Mouse (Mus musculus): ENCODE measurements around the gene Cbfb. TPM values are rescaled to one million over a fixed set of nuclear protein-coding genes. Genes with fewer than 3 reads are reported as not detected.

The Cbfb gene
- 47.5 and 59.6 TPM in 2 replicates for polyA plus RNA-seq (2016; fragmentation: Nextera tagmentation; extraction: Ambion mirVana)

DNA sequence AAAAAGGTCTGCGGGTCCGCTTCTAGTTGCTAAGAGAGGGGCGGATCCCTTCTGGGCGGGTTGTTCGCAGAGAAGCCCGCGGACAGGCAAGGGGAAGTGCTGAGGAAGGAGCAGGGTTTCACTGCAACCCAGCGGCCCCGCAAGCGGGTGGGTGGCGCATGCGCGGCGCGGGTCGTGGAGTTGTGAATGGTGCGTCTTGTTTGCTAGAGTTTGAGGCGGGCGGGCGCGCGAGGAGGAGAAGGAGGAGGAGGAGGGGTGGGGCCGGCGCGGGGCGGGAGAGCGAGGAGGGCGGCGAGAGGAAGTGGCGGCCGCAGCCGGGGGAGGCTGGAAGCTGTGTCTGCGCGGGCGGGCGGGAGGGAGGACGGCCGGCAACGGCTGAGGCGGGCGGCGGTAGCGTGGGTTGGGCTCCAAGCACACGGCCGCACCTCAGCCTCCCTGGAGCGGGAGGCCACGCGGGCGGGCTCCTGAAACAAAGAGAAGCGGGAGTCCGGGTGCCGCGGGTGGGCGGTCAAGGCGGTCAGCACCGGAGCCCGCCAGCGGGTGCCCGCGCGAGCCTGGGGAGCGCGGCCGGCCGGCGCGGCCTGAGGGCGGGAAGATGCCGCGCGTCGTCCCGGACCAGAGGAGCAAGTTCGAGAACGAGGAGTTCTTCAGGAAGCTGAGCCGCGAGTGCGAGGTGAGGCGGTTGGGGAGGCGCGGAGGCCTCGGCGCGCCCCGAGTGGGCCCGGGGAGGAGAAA is at the start of gene Cbfb:
Gene Cbfb, plus strand, starts transcription at position 294 of the 735 bp plus-strand sequence.
- no peaks in the 10 kb centered on the region for H3K27me3 ChIP-seq (ENCODE audit: insufficient read depth, poor library complexity, severe bottlenecking)
- H3K27ac ChIP-seq: peak within 1 kb of the TSS; percentile 98
- H3K9me3 ChIP-seq: no peaks in the 10 kb centered on the region
- under 1% methylated on average over 80 of the region's 86 CpGs for WGBS
- H3K4me3 ChIP-seq: peak within 1 kb of the TSS; percentile 91
- DNase-seq (ENCODE audit: low spot score): peak; percentile 98
- 0 out of 2 replicates have a peak, but pooled peaks cover 13% of the 10 kb centered on the region for H3K4me1 ChIP-seq
- 0 out of 2 replicates have a peak, but pooled peaks cover 4% of the 10 kb centered on the region for H3K36me3 ChIP-seq

DNA sequence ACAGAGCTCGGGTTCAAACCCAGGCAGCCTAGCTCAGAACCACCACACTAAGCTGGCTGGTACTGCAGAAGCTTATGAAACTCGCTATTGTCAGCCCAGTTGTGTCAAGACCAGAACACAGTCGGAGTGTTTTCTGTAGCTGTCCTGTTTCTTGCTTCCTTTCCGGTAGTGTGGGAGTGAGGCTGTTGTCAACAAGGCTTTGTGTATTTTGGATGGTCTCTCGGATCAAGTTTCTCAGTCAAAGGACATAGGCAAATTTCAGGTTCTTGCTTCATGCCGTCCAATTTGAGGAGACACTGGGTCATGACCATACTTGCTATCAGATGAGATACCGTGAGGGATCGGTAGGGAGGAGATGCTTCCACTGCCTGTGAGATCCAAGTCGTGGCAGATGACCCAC is 40.6 kb upstream of the Cbfb start:
- Histone ChIP-seq H3K36me3 (no peaks in the 10 kb centered on the region), H3K9me3 (no peaks in the 10 kb centered on the region), H3K4me3 (no peak overlapping the region), H3K27me3 (ENCODE audit: insufficient read depth, poor library complexity, severe bottlenecking) (no peaks in the 10 kb centered on the region), H3K4me1 (no peaks in the 10 kb centered on the region), H3K27ac (no peak overlapping the region)
- DNase-seq (ENCODE audit: low spot score): no peak
- 75% methylated on average over 9 of the region's 9 CpGs for WGBS

DNA sequence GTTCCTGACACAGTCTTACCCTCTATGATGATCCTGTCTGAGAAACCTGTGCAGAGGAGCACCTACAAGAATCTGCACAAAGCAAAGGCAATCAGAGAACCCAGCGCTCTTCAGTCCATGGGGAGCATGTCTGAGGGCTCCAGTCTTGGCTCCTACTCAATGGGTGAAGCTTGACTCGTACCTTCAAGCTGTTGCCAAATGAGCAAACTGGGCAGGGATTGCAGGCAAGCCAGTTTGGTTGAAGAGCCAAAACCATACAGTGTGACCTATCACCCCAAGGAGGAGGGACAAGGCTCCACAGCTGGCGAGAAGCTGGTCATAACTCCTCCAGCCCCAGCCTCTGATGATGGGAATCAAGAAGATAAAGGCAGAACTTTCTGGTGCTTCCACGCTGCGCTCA is 39.0 kb upstream of the Cbfb start, which contains the start of gene Ces4a:
Gene Ces4a, plus strand, starts transcription at position 292 of the 400 bp plus-strand sequence.
- no peaks in the 10 kb centered on the region for H3K4me1 ChIP-seq

DNA sequence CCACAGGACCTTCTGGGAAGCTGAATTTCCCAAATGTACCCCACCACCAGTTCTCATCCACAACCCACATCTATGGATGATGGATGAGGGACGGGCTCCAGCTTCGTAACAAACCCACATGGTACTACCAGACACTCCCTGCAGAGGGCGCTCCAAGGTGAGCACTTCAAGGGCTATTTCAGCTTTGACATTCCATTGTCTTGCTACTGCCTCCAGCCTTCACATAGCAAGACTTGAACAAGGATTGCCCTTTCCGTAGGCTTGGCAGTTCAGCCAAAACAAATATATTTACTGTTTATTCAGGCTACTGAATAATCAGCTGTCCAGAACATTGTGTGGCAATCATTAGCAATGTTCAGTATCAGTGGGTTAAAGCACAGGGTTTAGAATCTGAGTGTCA is 32.1 kb upstream of the Cbfb start:
- no peaks in the 10 kb centered on the region for H3K9me3 ChIP-seq
- DNase-seq (ENCODE audit: low spot score): no peak
- H3K27ac ChIP-seq: no peak overlapping the region
- 34% methylated on average over 4 of the region's 4 CpGs for WGBS
- peaks cover 10% of the 10 kb centered on the region for H3K27me3 ChIP-seq (ENCODE audit: insufficient read depth, poor library complexity, severe bottlenecking)
- H3K4me3 ChIP-seq: no peak overlapping the region
- no peaks in the 10 kb centered on the region for H3K36me3 ChIP-seq
- peaks cover 5% of the 10 kb centered on the region; the same call in 1 of the 2 replicates for H3K4me1 ChIP-seq

More for the DNA sequence above, 39.0 kb upstream of the Cbfb start, which contains the start of gene Ces4a:
- Histone ChIP-seq H3K4me3 (no peak within 1 kb of the TSS), H3K9me3 (no peaks in the 10 kb centered on the region), H3K36me3 (no peaks in the 10 kb centered on the region), H3K27me3 (ENCODE audit: insufficient read depth, poor library complexity, severe bottlenecking) (no peaks in the 10 kb centered on the region), H3K27ac (no peak within 1 kb of the TSS)
- DNase-seq (ENCODE audit: low spot score): no peak
- WGBS: 74% methylated on average over 5 of the region's 5 CpGs

DNA sequence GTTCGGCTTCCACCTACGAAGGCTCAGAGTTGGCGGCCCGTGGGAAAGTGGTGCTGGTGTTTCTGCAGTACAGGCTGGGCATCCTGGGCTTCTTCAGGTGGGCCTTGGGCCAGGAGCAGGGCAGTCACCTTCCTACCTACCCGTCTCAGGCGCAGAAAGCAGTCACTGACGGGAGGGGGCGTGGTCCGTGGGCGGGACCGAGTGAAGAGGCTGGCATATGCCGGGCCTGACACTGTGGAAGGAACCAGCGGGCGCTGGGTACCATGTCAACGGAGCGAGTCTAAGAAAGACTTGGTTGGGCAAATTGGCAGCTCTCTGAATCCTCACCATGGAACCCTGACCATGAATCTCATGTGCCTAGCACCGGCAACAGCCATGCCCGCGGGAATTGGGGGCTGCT is 28.1 kb upstream of the Cbfb start:
- Histone ChIP-seq H3K4me3 (peak overlapping the region; percentile 35), H3K4me1 (peaks cover 5% of the 10 kb centered on the region; the same call in 1 of the 2 replicates), H3K9me3 (no peaks in the 10 kb centered on the region), H3K27me3 (ENCODE audit: insufficient read depth, poor library complexity, severe bottlenecking) (peaks cover 16% of the 10 kb centered on the region), H3K27ac (no peak overlapping the region), H3K36me3 (no peaks in the 10 kb centered on the region)
- WGBS: 27% methylated on average over 19 of the region's 19 CpGs
- DNase-seq (ENCODE audit: low spot score): no peak

DNA sequence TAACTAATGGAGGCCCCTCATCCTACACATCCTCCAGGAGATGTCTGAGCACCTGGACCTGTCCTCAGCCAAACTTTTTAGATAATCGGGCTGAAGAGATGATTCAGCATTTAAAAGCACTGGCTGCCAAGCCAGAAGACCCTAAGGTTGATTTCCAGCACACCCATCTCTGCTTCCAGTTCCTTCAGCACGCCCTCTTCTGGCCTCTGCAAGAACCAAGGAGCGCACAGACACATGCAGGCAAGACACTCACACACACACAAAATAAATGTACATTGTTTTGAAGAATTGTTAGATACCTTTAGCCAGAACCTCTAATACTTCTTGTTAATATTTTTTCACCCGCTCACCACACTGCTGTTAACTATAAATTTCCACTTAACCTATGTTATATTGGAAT is 18.8 kb upstream of the Cbfb start:
- Histone ChIP-seq H3K9me3 (no peaks in the 10 kb centered on the region), H3K4me3 (no peak overlapping the region), H3K4me1 (peaks cover 11% of the 10 kb centered on the region), H3K27ac (no peak overlapping the region), H3K36me3 (no peaks in the 10 kb centered on the region), H3K27me3 (ENCODE audit: insufficient read depth, poor library complexity, severe bottlenecking) (peaks cover 39% of the 10 kb centered on the region)
- WGBS: 64% methylated on average over 4 of the region's 4 CpGs
- no peak for DNase-seq (ENCODE audit: low spot score)

DNA sequence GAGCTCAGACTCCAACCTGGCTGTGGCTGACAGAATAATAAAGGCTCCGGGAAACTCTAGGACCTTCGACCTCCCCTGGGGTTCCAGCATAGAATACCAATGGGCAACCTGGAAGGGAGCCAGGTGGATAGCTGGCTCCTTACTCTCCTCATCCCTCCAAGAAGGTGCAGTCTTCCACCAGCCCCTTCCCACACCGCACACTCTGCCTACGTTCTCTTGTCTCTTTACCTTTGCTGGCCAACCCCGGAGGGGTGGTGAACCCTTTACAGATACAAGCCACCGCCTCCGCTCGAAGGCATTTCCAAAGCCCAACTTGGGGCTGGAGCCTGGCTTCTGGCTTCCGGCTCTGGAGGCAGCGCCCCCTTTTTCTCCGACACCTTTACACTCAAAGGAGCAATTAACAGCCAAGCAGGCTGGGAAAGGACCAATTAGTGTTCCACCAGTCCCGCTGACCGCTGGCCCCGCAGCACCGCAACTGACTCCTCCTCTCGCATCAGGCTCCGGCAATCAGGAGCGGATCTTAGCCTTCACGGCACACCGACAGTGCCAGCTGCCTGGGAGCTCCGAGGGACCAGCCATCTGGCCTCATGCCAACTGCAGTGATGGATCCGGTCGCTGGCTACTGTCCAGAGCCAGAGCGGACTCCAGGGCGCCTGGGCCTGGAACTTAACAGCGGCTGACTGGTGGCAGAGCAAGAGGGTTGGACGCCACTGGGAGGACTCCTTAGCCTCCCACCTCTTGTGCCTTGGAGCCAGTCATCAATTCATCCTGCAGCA is 17.7 kb upstream of the Cbfb start:
- Histone ChIP-seq H3K36me3 (no peaks in the 10 kb centered on the region), H3K9me3 (no peaks in the 10 kb centered on the region), H3K4me1 (peaks cover 11% of the 10 kb centered on the region), H3K27ac (peak overlapping the region; percentile 47), H3K4me3 (peak overlapping the region; percentile 57), H3K27me3 (ENCODE audit: insufficient read depth, poor library complexity, severe bottlenecking) (peaks cover 39% of the 10 kb centered on the region)
- 3% methylated on average over 27 of the region's 27 CpGs for WGBS
- peak; percentile 90 for DNase-seq (ENCODE audit: low spot score)

DNA sequence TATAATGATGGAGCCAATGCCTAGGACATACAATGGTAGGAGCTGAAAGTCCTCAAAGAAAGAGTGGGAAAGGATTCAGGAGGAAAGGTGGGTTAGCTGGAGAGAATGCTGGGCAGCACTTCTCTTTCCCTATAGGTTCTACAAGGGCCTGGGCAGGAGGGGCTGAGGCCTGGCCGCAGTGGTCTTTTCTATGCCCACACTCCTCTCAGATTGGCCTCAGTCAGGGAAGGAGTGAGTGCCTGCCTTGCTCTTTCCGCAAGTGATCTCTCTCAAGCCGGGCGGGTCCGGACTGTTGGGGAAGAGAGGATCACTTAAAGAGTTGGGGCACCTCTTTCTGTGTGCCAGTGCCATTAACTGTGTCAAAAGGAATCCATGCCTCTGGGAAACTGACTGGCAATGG is 16.2 kb upstream of the Cbfb start:
- H3K27me3 ChIP-seq (ENCODE audit: insufficient read depth, poor library complexity, severe bottlenecking): peaks cover 39% of the 10 kb centered on the region
- H3K36me3 ChIP-seq: no peaks in the 10 kb centered on the region
- H3K9me3 ChIP-seq: no peaks in the 10 kb centered on the region
- no peak overlapping the region for H3K4me3 ChIP-seq
- DNase-seq (ENCODE audit: low spot score): peak; percentile 72
- H3K27ac ChIP-seq: no peak overlapping the region
- WGBS: 87% methylated on average over 5 of the region's 5 CpGs
- peaks cover 11% of the 10 kb centered on the region for H3K4me1 ChIP-seq

DNA sequence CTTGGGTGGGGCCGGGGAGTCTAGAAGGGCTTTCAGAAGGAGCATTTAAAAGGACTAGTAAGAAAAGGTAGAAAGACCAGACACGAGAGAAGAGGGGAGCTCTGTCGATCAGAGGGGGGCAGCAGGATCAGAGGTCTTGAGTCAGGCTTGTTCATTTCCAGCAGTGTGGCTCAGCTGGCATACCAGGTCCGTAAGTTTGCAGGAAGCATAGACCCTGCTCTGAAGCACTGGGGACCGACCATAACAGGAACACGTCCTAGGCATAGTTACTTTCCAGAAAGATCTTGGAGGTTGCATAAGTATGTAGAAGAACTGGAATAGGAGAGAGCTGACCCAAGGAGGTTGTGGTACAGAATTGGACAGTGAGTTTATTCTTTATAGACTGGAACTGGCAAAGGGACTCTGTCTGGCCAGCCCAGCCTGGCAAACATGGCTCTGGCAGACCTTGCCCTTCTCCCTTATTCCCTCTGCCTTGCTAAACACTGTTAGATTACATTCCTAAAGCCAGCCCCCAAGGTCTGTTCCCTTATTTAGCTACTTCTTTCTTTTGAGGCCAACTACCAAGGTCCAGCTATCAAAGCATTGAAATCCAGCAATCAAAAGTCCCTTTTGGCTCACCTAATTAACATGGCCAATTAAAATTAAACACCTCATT is 15.3 kb upstream of the Cbfb start:
- DNase-seq (ENCODE audit: low spot score): peak; percentile 58
- no peak overlapping the region for H3K4me3 ChIP-seq
- WGBS: 72% methylated on average over 6 of the region's 6 CpGs
- H3K27me3 ChIP-seq (ENCODE audit: insufficient read depth, poor library complexity, severe bottlenecking): peaks cover 39% of the 10 kb centered on the region
- no peaks in the 10 kb centered on the region for H3K9me3 ChIP-seq
- no peak overlapping the region for H3K27ac ChIP-seq
- peaks cover 11% of the 10 kb centered on the region for H3K4me1 ChIP-seq
- H3K36me3 ChIP-seq: no peaks in the 10 kb centered on the region

DNA sequence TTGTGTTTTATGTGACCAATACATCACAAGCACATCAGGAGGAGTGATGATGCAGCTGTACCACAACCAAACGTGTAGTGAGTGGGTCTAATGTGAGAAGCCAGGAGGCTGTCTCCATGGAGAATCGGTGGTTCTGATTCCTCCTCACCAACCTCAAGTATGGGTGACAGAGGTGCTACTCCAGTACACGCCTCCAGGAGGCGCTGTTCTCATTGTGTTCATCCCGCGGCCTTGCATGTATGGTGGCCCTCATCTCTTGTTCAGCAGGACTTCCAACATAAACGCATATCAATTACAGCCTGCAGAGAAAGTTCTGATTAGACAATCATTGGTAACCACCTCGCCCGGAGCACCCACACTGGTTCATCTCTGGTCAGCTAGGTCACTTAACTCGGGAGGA is 12.9 kb upstream of the Cbfb start:
- H3K4me1 ChIP-seq: peaks cover 9% of the 10 kb centered on the region
- no peak overlapping the region for H3K4me3 ChIP-seq
- H3K9me3 ChIP-seq: no peaks in the 10 kb centered on the region
- H3K36me3 ChIP-seq: no peaks in the 10 kb centered on the region
- no peak for DNase-seq (ENCODE audit: low spot score)
- H3K27ac ChIP-seq: no peak overlapping the region
- peaks cover 26% of the 10 kb centered on the region for H3K27me3 ChIP-seq (ENCODE audit: insufficient read depth, poor library complexity, severe bottlenecking)
- WGBS: 48% methylated on average over 10 of the region's 10 CpGs

DNA sequence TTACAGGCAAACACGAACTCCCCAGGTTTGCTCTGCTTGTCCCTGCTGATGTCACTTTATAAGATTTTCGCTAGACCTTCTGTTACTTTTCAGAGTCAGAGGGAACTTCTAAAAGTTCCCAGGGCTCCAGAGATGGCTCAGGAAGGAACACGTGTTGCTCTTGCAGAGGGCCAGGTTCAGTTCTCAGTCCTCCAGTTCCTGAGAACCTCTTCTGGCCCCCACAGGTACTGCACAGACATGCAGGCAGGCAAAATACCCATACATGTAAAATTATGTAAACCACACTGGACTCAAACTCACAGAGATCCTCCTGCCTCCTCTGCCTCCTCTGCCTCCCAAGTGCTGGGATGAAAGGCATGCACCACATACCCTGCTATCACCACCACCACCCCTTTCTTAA is 12.4 kb upstream of the Cbfb start:
- DNase-seq (ENCODE audit: low spot score): no peak
- H3K4me3 ChIP-seq: no peak overlapping the region
- no peaks in the 10 kb centered on the region for H3K9me3 ChIP-seq
- WGBS: 69% methylated on average over 3 of the region's 3 CpGs
- peaks cover 4% of the 10 kb centered on the region for H3K4me1 ChIP-seq
- peaks cover 21% of the 10 kb centered on the region for H3K27me3 ChIP-seq (ENCODE audit: insufficient read depth, poor library complexity, severe bottlenecking)
- no peak overlapping the region for H3K27ac ChIP-seq
- no peaks in the 10 kb centered on the region for H3K36me3 ChIP-seq

DNA sequence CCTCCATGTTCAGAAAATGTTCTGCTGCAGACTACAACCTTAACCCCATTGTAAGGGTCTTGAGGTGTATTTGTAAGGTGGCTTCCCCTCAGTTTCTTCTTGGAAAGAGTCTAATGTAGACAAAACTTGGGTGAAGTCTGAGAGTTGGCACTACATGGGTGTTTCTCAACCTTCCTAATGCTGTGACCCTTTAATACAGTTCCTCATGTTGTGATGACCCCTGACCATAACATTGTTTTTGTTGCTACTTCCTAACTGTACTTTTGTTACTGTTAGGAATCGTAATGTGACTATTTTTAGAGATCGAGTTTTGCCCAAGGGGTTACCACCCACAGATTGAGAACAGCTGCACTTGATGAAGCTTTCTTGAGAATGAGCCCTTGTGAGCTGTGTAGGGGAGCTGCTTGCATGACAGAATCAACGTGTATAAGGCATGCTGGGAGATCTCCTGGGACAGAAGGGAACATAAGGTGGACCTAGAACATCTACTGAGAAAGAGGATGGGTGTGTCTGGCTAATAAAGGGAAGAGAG is 9.3 kb upstream of the Cbfb start:
- H3K4me3 ChIP-seq: no peak overlapping the region
- H3K4me1 ChIP-seq: peaks cover 12% of the 10 kb centered on the region
- H3K9me3 ChIP-seq: no peaks in the 10 kb centered on the region
- no peak overlapping the region for H3K27ac ChIP-seq
- WGBS: 60% methylated on average over 3 of the region's 3 CpGs
- no peak for DNase-seq (ENCODE audit: low spot score)
- H3K36me3 ChIP-seq: no peaks in the 10 kb centered on the region
- no peaks in the 10 kb centered on the region; the same call in 1 of the 2 replicates for H3K27me3 ChIP-seq (ENCODE audit: insufficient read depth, poor library complexity, severe bottlenecking)
